Mouse (Mus musculus): ENCODE measurements at regions not wholly inside any gene's neighbourhood (a gene's known extent, or its start where the extent isn't known, plus 50 kb on each side); places are given as distances from the start of the nearest gene placed in this dataset.

DNA sequence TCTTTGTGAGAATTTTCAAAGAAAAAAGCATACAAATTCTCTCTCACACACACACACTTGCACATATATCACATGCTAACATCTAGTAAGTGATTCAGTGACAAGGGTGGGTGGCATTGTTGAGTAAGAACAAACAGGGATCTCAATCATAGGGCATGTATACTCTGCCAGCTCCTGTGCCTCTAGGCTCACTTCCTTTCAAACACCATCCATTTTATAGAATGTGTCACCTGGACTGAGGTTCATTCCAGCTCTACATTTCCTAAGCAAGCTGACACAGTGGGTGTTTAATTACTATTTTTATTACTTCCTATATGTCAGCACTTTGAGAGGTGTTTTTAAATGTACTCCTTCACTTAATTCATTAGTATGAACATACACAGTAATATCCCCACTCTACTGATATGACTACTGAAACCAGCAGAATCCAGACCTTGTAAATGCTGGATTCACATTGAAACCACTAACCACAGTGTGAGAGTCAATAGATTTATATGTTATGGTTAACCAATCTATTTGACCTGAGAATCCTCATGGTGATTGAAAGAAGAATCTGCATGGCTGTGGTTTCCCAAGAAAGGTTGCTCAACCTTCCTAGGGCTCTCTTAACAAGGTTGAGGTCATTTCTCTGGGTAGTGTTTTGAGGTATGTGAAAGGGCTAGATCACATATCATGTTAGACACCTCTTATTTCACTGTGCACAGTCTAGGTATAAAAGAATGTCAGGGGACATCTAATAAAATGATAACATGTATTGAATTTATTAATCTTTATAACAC is 480.5 kb upstream of the Tnp1 start:
- no peaks in the 10 kb centered on the region for H3K36me3 ChIP-seq (replicated peaks in 1 of 2; ENCODE audit: control insufficient read depth in 1 of 2, insufficient read depth in 1 of 2, low read length in 1 of 2)
- H3K4me2 ChIP-seq (ENCODE audit: insufficient read depth, low read depth, poor library complexity, severe bottlenecking), result no peak overlapping the region
- no peak overlapping the region for H3K9ac ChIP-seq (ENCODE audit: insufficient read depth, low read depth)
- H3K27me3 ChIP-seq (replicated peaks), result peaks cover 64% of the 10 kb centered on the region
- H3K79me2 ChIP-seq (replicated peaks; ENCODE audit: control insufficient read depth, extremely low read depth, insufficient read depth, poor library complexity, severe bottlenecking), result no peaks in the 10 kb centered on the region
- H3K4me3 ChIP-seq (replicated peaks in 1 of 3; ENCODE audit: low read depth in 2 of 3, low read length in 2 of 3, poor library complexity in 1 of 3), result no peak overlapping the region
- no peaks in the 10 kb centered on the region for H3K4me1 ChIP-seq (ENCODE audit: control insufficient read depth in 1 of 2, insufficient read depth in 2 of 2)
- in situ Hi-C loops (cut with MboI; ENCODE audit: low pct_ligation_motif_present, low pct_unique_long_range_greater_than_20kb, low sequenced_read_pairs), result no loop called here
- H3K9me3 ChIP-seq (replicated peaks; ENCODE audit: low read length), result no peaks in the 10 kb centered on the region
- TF ChIP-seq SIN3A (IDR thresholded peaks at IDR 0.05; ENCODE audit: low read length) (no peak), GABPA (IDR thresholded peaks at IDR 0.05; ENCODE audit: insufficient replicate concordance, low read depth, low read length) (no peak), CTCF (conservative IDR thresholded peaks at IDR 0.05 in 1 of 2, IDR thresholded peaks at IDR 0.05 in 1 of 2; ENCODE audit: low read depth in 2 of 2, low read length in 2 of 2) (no peak)
- DNase-seq (ENCODE audit: extremely low read depth), result no peak
- dilution Hi-C loops (cut with MboI; ENCODE audit: extremely low pct_ligation_motif_present, extremely low pct_unique_long_range_greater_than_20kb, low sequenced_read_pairs), result no loop called here
- H3K27ac ChIP-seq (ENCODE audit: insufficient read depth, low read depth), result no peak overlapping the region

DNA sequence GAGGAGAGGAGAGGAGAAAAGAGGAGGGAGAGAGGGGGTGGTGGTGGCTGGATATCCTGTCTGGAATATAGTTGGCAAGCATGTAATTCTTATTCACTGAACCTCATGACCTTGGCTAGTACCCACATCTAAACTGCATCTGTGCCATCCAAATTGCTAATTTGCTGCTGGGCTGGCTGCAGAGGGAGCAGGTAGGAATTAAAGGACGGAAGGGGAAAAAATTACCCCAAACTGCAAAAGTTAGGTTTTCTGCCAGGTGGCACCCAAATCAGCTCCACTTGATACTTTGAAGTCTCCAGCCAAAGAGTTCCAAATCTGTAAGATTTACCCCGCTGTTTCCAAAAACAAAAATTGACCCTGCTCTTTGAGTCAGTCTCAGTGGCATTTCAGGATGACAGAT is 466.2 kb upstream of the Tnp1 start:
- Histone ChIP-seq H3K27me3 (replicated peaks) (peaks cover 69% of the 10 kb centered on the region), H3K9me3 (replicated peaks; ENCODE audit: low read length) (no peaks in the 10 kb centered on the region), H3K36me3 (replicated peaks in 1 of 2; ENCODE audit: control insufficient read depth in 1 of 2, insufficient read depth in 1 of 2, low read length in 1 of 2) (no peaks in the 10 kb centered on the region), H3K27ac (ENCODE audit: insufficient read depth, low read depth) (no peak overlapping the region), H3K79me2 (replicated peaks; ENCODE audit: control insufficient read depth, extremely low read depth, insufficient read depth, poor library complexity, severe bottlenecking) (no peaks in the 10 kb centered on the region), H3K4me2 (ENCODE audit: insufficient read depth, low read depth, poor library complexity, severe bottlenecking) (no peak overlapping the region), H3K4me3 (replicated peaks in 1 of 3; ENCODE audit: low read depth in 2 of 3, low read length in 2 of 3, poor library complexity in 1 of 3) (no peak overlapping the region), H3K9ac (ENCODE audit: insufficient read depth, low read depth) (no peak overlapping the region), H3K4me1 (ENCODE audit: control insufficient read depth in 1 of 2, insufficient read depth in 2 of 2) (no peaks in the 10 kb centered on the region)
- no peak for DNase-seq (ENCODE audit: extremely low read depth)
- dilution Hi-C loops (cut with MboI; ENCODE audit: extremely low pct_ligation_motif_present, extremely low pct_unique_long_range_greater_than_20kb, low sequenced_read_pairs), result no loop called here
- no peak for TF ChIP-seq MAFK (IDR thresholded peaks at IDR 0.05; ENCODE audit: insufficient replicate concordance, low read length)
- no peak for TF ChIP-seq NELFE (IDR thresholded peaks at IDR 0.05; ENCODE audit: low read depth, low read length)
- no peak for TF ChIP-seq JUN (IDR thresholded peaks at IDR 0.05; ENCODE audit: insufficient read depth, low read depth, low read length)
- TF ChIP-seq CHD1 (IDR thresholded peaks at IDR 0.05; ENCODE audit: low read depth, low read length), result no peak
- TF ChIP-seq MEF2A (IDR thresholded peaks at IDR 0.05; ENCODE audit: borderline replicate concordance, low read depth, low read length), result no peak
- no peak for TF ChIP-seq NRF1 (IDR thresholded peaks at IDR 0.05; ENCODE audit: low read depth, low read length)
- TF ChIP-seq JUND (conservative IDR thresholded peaks at IDR 0.05; ENCODE audit: low read depth, low read length), result no peak
- TF ChIP-seq POLR2AphosphoS2 (IDR thresholded peaks at IDR 0.05; ENCODE audit: low read depth, low read length), result no peak
- in situ Hi-C loops (cut with MboI; ENCODE audit: low pct_ligation_motif_present, low pct_unique_long_range_greater_than_20kb, low sequenced_read_pairs), result no loop called here

DNA sequence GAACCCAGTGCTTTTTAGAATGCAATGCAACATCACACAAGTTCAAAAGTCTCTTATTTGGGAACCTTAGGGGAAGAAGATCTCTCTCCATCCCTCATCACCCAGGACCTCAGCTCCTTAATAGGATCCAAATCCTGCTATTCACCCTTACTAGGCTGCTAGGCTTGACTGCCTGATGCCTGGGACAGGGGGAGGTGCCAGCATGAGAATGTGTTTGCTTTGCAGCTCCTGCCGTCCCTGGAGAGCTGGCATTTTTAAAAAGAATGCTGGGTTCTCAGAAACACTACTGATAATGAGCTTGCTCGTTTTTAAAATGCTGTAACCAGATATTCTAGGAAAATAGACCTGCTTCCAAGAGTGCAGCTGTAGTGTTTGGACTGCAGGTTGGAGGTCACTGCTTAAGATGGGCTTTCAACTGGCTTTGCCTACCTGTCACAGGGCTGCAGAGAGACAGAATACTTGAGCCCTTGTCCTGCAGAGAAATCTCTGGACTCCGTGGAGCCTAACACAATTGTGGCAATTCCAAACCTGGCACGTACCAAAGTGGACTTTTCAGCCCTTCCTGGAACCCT is 463.7 kb upstream of the Tnp1 start:
- no peak overlapping the region for H3K27ac ChIP-seq (ENCODE audit: insufficient read depth, low read depth)
- H3K27me3 ChIP-seq (replicated peaks), result peaks cover 51% of the 10 kb centered on the region
- no peak for DNase-seq (ENCODE audit: extremely low read depth)
- dilution Hi-C loops (cut with MboI; ENCODE audit: extremely low pct_ligation_motif_present, extremely low pct_unique_long_range_greater_than_20kb, low sequenced_read_pairs) (no loop called here), in situ Hi-C loops (cut with MboI; ENCODE audit: low pct_ligation_motif_present, low pct_unique_long_range_greater_than_20kb, low sequenced_read_pairs) (no loop called here)
- no peaks in the 10 kb centered on the region for H3K79me2 ChIP-seq (replicated peaks; ENCODE audit: control insufficient read depth, extremely low read depth, insufficient read depth, poor library complexity, severe bottlenecking)
- H3K36me3 ChIP-seq (replicated peaks in 1 of 2; ENCODE audit: control insufficient read depth in 1 of 2, insufficient read depth in 1 of 2, low read length in 1 of 2), result no peaks in the 10 kb centered on the region
- no peak overlapping the region for H3K4me3 ChIP-seq (replicated peaks in 1 of 3; ENCODE audit: low read depth in 2 of 3, low read length in 2 of 3, poor library complexity in 1 of 3)
- no peaks in the 10 kb centered on the region for H3K9me3 ChIP-seq (replicated peaks; ENCODE audit: low read length)
- no peak overlapping the region for H3K4me2 ChIP-seq (ENCODE audit: insufficient read depth, low read depth, poor library complexity, severe bottlenecking)
- H3K9ac ChIP-seq (ENCODE audit: insufficient read depth, low read depth), result no peak overlapping the region
- no peak for TF ChIP-seq RAD21 (IDR thresholded peaks at IDR 0.05; ENCODE audit: low read depth, low read length)
- TF ChIP-seq SMC3 (IDR thresholded peaks at IDR 0.05; ENCODE audit: low read depth, low read length), result no peak
- TF ChIP-seq KAT2A (IDR thresholded peaks at IDR 0.05; ENCODE audit: insufficient replicate concordance, low read length), result no peak
- H3K4me1 ChIP-seq (ENCODE audit: control insufficient read depth in 1 of 2, insufficient read depth in 2 of 2), result no peaks in the 10 kb centered on the region
